Mouse (Mus musculus) ovary, postnatal 10 days (tissue): ENCODE results near the gene Ebf4.

ENCODE experiments used
- DNase-seq: peaks from one replicate; pipeline ENCODE4 v3.0.0; 2022; ENCODE audit warnings: low spot score

Gene Ebf4

DNA sequence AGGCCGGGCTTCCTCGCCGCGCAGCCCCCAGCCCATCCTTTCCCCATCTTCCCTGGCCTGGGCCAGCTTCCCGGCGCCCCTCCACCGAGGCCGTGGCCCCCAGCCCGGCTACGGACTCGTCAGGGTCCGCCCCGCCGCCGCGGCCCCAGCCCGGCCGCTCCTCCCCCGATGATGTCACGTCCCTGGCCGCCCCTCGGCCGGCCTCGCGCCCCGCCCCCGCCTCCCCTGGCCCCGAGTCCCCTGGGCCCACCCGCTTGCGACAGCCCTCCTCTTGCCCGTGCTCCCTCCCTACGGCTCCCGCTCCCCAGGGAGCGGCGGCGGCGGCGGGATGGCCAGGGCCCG, at the start of gene Ebf4:
TSS of gene Ebf4 (plus strand) at position 234 of the 342 bp plus-strand sequence.
- DNase-seq: peak; percentile 27

DNA sequence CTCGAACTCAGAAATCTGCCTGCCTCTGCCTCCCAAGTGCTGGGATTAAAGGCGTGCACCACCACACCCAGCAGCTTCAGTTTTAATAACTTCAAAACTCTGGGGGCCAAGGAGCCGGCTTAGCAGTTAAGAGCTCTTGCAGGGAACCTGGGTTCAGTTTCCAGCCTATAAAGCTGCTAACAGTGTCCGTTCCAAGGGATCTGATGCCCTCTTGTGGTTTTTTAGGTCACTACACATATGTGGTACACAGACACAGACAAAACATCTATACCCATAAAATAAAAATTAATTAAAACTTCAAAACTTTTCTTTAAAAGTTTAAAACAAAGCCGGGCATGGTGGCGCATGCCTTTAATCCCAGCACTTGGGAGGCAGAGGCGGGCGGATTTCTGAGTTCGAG, 48.1 kb upstream of the Ebf4 start:
- no peak for DNase-seq

DNA sequence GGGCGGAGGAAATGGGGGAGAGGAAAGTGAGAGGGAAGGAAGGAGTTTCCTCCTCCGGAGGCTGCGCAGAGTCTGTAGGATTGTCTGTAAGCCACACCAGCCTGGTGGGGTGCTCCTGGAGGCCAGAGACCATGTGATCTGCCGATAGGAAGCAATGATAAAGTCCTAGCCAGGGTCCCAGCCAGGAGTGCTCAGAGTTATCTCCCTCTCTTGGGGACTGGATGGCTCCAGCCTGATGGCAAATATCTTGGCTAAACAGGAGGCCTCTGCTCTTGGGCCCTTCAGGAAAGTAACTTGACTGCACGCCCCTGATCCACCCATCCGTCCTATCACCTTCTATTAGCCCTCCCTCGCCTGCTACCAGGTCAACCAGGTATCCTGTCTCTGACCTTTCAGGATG, 46.7 kb upstream of the Ebf4 start:
- DNase-seq: no peak

DNA sequence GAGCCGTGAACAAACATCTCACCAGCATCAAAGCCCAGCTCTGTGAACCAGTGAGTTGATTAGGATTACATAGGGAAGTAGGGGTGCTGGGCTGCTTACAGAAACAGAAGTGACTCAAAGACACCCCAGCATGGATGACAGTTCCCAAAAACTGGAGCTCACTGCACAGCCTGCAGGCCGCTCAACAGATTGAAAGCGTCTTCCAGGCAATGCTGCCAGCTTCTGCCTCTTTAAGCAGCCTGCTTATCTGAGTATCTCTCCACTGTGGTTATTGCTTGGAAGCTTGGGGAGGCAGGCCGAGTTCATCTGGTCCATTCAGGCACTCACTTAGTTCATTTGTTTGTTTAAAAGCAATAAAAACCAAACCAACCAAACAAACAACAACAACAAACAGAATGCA, 38.2 kb upstream of the Ebf4 start:
- DNase-seq: no peak

DNA sequence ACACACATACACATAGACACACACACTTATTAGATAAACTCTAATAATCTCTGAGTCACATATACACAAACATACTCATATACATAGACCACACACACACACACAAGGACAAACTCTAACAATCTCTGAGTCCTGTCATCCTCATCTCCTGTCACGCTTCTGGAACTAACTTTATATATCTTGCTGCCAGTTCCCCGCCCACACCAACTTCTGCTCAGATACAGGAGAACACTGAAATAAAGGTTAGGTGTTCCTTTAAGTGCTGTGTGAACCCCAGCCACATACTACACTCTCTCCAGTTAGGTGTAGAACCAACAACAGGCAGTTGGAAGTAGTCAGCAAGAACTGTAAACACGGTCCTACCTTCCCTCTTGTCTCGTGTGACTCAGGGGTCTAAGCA, 34.1 kb upstream of the Ebf4 start:
- DNase-seq: no peak

DNA sequence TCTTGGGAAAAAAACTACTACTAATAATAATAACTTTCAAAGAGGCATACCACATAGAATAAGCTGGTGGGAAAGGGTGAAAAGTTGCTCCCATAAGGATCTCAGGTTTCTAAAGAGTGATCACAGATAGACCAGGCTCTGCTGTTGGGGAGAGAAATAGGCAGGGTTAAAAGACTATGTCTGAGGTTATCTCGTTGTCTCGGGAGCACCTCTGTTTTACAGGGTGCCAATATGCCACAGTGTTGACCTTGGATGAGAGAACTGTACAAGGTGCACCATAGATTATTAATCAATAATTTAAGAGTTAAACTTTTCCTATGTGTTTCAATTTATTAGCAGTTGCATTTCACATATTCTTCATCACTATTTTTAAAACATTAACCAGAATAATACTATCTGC, 33.1 kb upstream of the Ebf4 start:
- DNase-seq: no peak

DNA sequence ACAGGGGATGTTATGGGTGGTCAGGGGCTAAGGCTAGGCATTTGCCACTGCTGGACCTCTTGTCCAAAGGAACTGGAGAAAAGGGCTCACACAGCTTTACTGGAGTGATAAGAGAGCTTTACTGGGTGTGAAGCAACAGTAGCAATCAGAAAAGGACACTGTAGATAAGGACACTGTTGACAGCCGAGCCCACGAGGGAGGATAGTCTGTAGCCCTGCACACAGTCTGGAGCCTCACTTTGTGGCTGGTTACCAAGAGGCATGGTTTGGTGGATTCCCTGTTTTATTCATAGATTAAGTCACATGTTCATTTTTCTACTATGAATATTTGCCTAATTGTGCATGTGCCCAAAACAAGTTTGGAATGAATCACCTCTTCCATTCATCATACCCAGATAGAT, 32.6 kb upstream of the Ebf4 start:
- DNase-seq: no peak

DNA sequence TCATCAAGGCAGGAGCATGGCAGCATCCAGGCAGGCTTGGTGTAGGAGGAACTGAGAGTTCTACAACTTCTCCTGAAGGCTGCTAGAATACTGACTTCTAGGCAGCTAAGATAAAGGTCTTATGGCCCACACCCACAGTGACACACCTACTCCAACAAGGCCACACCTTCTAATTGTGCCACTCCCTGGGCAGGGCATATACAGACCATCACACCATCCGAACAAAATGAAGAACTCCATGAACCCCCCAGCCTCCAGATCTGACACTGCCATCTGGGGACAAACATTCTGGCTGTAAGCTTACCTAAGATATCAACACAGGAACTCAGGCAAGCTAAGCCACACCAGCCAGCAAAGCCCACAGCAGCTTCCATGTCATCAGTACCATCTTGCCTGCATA, 29.4 kb upstream of the Ebf4 start:
- no peak for DNase-seq

DNA sequence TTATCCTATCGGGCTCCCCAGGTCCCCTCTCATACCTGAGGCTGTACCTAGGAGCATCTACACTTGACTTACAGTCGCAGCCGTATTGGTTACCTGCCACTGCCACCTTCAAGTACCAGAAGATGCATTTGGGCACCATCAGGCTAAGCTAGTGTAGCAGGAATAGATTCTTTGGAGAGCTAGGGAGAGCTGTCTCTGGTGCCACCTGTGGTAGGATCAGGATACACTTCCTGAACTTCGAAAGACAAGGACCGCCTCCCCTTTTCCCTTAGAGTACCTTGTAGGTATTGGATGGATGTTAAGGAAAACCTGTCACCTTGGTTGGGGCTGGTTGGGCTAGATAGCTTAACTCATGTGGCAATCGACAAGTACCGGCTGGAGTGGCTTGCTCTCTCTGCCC, 26.9 kb upstream of the Ebf4 start:
- no peak for DNase-seq

DNA sequence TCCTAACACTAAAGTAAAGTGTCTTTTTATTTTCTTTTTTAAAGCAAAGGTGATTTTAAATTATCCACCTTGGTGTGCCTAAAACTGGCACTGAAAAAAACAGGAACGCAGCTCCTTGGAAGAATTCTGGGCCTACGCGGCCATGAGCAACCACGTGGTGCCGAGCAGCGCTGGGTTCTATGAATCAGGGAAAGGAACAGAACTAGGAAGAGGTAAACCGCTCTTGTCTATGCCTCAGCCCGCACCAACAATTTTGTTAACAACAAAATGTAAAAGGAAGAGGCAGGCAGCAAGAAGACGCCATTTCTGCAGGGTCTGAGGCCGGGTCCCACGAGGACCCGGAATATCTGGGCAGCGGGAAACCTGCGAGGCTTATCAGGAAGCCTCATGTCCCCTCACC, 21.2 kb upstream of the Ebf4 start:
- DNase-seq: no peak

DNA sequence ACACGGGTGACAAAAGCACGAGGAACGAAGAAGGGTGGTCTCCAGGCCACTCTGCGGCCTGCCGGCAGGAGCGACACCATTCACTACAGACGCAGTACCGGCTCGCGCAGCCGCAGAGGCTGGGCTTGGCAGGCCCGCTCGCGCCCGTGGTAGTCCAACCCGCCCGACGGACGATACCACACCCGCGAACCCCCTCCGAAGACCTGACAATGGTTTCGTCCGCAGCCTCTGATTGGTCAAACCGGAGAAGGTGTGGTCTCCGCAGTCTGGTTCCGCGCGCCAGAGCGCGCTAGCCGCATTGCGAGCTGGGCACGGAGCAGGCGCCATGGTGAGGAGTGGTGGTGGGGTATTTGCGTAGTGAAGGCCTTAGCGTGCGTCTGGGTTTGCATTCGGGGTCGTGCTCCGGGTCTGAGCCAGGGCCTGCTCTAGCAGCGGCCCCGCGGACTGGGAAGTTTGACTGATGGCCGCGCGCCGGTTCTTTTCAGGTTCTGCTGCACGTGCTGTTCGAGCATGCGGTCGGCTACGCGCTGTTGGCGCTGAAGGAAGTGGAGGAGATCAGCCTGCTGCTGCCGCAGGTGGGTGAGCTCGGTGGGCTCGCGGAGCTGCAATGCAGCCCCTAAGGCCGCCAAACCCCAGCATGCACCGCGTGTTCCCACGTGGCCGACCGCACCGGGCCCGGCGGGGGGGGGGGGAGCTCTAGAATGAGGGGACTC, 20.7 kb upstream of the Ebf4 start, which contains the start of gene Nop56:
TSS of gene Nop56 (plus strand) at position 282 of the 713 bp plus-strand sequence.
- peak; percentile 98 for DNase-seq

DNA sequence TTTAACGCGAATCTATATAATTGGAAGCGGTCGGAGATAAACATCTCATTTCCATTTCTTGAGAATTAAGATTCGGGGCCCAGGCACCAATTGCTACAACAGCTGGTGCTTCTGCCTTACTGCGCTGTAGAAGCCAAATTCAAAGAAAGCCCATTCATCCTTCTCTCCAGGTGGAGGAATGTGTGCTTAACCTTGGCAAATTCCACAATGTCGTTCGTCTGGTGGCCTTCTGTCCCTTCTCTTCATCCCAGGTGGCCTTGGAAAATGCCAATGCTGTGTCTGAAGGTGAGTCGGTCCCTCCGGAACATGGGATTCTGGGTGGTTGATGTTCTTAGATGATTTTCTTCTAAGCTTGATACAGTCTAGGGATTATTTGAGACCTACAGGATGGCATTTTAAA, 20.1 kb upstream of the Ebf4 start:
- DNase-seq: no peak

DNA sequence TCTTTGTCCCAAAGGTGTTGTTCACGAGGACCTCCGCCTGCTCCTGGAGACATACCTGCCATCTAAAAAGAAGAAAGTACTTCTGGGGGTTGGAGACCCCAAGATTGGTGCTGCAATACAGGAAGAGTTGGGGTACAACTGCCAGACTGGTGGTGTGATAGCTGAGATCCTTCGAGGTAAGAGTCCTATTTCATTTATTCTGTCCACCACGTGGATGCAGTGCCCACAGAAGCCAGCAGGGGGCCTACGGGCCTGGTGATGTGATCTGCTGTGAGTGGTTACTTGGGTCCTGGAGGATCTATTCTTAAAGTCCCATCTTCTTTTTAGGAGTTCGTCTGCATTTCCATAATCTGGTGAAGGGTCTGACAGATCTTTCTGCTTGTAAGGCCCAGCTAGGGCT, 19.3 kb upstream of the Ebf4 start:
- DNase-seq: no peak

DNA sequence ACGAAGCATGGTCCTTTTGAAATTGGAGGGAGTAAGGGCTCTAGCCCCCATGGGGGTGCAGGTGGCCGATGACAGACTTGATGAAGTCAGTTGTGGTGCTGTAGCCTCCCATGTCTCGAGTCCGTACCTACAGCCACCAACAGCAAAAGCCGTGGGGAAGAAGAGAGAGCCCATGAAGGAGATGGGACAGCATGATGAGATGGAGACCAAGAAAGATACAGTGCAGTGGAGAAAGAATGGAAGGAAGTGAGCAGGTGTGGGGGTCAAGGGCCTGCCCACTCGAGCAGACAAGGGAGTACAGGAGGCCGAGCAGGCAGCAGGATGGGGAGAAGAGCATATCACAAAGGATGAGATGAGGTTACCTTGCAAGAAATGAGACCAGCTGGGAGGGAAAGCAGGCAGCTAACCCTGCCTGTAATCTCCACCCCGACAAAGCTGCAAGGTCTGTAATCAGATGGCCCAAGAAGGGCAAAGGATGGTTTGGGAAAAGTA, 15.3 kb upstream of the Ebf4 start:
- no peak for DNase-seq

DNA sequence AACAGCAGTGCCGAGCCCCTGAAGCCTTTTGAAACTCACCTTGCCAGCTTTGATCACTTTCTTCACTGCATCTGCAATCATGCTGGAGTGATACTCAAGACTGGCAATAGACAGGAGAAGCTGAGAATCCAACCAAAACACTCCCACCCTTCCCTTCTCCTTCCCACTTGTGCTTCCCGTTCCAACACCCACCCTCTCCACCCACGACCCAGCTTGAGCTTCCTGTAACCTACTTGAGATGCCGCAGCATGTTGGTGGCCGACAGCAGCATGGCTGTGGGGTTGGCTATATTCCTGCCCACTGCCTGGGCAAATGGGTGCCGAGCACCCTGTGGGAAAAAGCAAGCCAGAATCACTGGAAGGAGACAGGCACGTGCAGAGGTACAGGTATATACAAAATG, 14.7 kb upstream of the Ebf4 start:
- DNase-seq: no peak

DNA sequence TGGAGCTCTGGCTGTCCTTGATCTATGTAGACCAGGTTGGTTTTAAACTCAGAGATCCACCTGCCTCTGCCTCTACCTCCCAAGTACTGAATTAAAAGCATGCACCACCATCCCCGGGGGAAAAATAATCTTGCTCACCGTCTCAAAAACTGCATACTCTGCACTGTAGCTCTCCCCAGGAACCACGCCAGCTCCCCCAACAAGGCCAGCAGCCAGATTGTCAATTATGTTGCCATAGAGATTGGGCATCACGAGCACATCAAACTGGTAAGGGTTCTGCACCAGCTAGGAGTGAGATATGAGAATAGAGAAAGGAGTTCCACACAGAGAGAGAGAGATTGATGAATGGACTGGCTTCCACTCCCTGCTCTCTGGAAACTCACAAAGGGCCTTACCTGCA, 14.2 kb upstream of the Ebf4 start:
- DNase-seq: no peak

DNA sequence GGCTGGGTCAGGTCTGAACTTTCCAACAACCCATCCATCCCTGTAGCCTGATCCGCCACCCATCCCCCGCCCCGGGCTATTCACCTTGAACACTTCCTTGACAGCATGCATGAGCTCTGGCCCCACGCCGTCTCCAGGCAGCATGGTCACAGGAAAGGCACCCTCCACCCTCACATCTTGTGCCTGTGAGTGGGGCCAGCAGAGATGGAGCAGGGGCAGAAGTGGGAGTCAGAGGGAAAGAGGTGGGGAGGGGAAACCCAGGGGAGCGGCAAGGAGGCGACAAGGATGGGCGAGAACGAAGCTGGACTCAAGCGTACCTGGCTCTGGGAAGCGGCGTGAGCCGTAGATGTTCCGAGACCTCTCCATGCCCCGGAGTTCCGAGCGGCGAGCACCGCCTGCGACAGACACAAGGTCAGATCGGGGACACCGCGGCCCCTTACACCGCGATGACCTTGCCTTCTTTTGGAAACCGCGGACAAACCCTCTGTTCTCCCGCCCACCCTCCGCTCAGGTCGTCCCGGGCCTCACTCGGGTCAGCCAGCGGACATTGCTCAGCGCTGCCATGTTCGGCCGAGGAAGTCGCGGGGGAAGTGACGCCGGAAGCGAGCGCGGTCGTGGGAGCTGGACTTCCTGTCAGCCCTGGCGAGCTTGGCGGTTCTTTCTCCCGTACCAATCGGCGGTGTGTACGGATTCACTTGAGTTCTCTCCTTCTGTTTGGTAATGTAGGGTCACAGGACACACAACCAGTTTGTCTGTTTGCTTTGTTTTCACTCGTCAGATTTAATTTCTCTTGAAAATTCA, 10.9 kb upstream of the Ebf4 start, which contains the start of gene Idh3b:
TSS of gene Idh3b (minus strand) at position 694 of the 801 bp plus-strand sequence.
- peak; percentile 75 for DNase-seq

DNA sequence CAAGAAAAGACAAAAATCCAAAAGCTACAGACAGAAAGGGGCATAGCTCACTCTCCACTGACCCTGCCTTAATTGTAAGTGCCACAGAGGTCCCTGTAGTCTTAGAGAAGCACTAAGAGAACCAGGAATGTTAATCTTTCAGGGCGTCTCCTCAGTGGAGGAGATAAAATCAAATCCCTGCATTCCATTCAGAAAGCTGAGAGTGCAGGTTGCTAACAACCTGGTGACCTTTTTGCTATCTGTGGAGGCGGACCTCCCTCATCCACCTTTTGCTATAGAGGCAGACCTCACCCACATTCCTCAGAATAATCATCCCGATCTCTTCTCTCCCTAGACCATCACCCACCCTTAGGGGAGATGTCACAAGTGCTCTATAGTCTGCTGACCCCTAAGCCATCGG, 5.9 kb upstream of the Ebf4 start:
- no peak for DNase-seq

DNA sequence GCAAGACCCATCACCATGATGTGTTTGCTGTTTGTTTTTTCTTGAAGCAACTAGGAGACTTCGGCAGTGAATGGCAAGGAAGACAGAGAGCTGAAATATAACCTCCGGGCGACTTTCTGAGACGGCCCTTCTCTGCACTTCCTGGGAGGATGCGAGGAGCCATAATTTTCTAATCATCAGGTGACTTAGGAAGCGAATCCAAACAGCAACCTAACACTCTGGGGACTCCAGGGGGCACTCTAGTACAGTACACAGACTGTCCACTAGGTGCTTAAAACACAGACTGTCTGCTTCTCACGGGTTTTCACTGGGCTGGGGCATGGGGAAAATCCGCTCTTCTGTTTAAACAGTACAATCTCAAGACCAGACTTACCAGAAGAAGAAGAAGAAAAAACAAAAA, 3.5 kb upstream of the Ebf4 start:
- DNase-seq: no peak

DNA sequence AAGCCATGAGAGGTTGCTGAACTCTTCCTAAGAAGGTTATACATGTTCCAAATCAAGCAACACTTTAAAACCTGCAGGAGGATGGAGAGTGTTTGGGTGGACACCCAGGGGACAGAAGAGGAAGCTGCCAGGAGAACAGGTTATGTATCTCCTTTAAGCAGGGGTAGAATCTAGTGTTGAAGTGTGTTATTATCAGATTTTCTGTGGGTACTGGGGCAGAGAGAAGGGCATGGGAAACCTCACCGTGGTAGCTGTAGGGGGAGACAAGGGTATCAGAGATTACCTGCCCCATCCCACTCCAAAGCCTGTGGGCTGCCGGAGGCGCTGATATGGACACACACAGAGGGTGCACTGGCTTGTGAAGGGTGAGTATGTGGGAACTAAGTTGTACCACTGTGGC, 2.0 kb upstream of the Ebf4 start:
- no peak for DNase-seq

DNA sequence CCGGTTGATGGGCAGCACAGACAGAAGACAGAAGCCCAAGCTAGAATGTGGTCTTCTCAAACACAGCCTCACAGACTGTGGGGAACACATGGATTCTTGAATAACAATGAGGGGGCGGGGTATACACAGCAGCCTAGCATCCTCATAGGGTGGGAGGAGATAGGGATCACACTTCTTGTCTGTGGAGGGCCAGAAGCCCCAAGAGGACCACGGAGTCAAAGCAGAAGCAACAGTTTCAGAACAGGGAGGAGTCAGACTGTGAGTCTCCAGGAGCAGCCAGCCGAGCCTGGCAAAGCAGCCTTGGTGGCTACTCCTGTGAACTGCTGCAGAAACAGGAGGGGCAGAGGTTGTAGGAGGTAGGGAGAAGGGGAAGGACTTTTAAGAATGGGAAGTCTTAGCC, 1.5 kb upstream of the Ebf4 start:
- no peak for DNase-seq

DNA sequence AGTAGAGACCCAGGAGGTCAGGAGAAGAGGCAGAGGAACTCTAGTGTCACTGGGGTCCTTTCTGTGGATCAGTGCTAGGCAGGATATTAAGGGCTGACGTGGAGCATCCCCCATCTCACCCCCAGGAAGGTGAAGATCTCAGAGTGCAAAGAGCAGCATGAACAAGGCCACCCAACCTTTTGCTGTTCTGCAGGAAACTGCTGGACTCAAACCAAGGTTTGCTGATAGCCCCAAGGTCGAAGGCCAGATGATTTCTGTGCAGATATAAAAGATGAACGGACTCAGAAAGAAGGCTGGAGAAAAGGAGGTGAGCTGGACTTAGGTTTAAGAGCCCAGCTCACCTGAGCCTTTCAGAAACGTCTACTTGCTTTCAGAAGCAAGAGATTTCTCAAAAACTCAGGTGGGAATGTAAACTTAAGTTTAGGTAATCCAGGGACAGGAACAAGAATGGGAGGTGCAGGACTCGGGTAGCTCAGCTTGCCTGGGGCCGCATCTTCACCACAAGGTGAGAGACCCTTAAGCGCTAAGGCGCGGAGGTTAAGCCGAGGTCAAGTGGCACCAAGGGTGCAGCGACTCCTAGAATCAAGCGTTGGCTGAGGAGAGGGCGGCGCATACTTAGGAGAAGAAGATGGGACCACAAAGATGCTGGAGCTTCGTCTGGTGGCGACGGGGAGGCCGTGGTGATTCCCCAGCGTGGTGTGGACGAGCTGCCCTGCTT, 592 bp upstream of the Ebf4 start:
- no peak for DNase-seq
